Mouse (Mus musculus) hindbrain, embryonic 15.5 days (tissue): ENCODE data around the gene Krt13. TPM values are rescaled to one million over a fixed set of nuclear protein-coding genes. Genes with fewer than 3 reads are reported as not detected.

Source experiments
- ATAC-seq: fragments of 200-750 bp; cut with Nextera tagmentation; 2 replicates; pipeline ENCODE4 v1.8.0; 2017; ENCODE audit warnings: low read depth, moderate number of reproducible peaks, moderate TSS enrichment; ENCODE audit not compliant: low FRiP score
- H3K27ac ChIP-seq: fragments of 300-500 bp; sonication (generic); replicated peaks from 2 replicates; pipeline ENCODE4 v1.5.1; 2015; ENCODE audit warnings: mild to moderate bottlenecking, inconsistent platforms
- H3K27me3 ChIP-seq: fragments of 300-500 bp; sonication (generic); 2 replicates; pipeline ENCODE4 v1.6.1; 2015; ENCODE audit warnings: control low read depth, inconsistent platforms
- H3K36me3 ChIP-seq: fragments of 300-500 bp; sonication (generic); 2 replicates; pipeline ENCODE4 v1.6.1; 2015; ENCODE audit warnings: control low read depth, inconsistent platforms
- H3K4me1 ChIP-seq: fragments of 300-500 bp; sonication (generic); replicated peaks from 2 replicates; pipeline ENCODE4 v1.6.1; 2015; ENCODE audit warnings: control low read depth, inconsistent platforms
- H3K4me2 ChIP-seq: fragments of 300-500 bp; sonication (generic); 2 replicates; pipeline ENCODE4 v1.6.1; 2015; ENCODE audit warnings: moderate library complexity, mild to moderate bottlenecking, inconsistent platforms
- H3K4me3 ChIP-seq: fragments of 300-500 bp; sonication (generic); 2 replicates; pipeline ENCODE4 v1.5.1; 2015; ENCODE audit warnings: mild to moderate bottlenecking, inconsistent platforms
- H3K9ac ChIP-seq: fragments of 300-500 bp; sonication (generic); 2 replicates; pipeline ENCODE4 v1.6.1; 2015; ENCODE audit warnings: inconsistent platforms
- H3K9me3 ChIP-seq: fragments of 300-500 bp; sonication (generic); 2 replicates; pipeline ENCODE4 v1.6.1; 2016; ENCODE audit warnings: control low read depth, inconsistent platforms
- WGBS: fragments of 180-500 bp; shearing (Covaris S2); methylation state at CpG from one replicate; pipeline ENCODE4 v1.1.7; 2015; 5-methylcytosine and 5-hydroxymethylcytosine counted together
- polyA plus RNA-seq: library from polyadenylated mRNA; unstranded; fragments of >200 nt; fragmentation: Nextera tagmentation; extraction: Ambion mirVana; gene quantifications from 2 replicates; pipeline ENCODE4 v1.2.1, GENCODE M21; 2015

The Krt13 gene
- polyA plus RNA-seq, 1 experiment from 2014 or later: 0.09 TPM

- peak overlapping the region; percentile 26 for H3K4me3 ChIP-seq
- H3K4me2 ChIP-seq: peak overlapping the region; percentile 56
- H3K9ac ChIP-seq: no peak overlapping the region
- H3K36me3 ChIP-seq: no peaks in the 10 kb centered on the region
- peaks cover 13% of the 10 kb centered on the region for H3K4me1 ChIP-seq
- no peak overlapping the region for H3K27ac ChIP-seq
- no peaks in the 10 kb centered on the region for H3K9me3 ChIP-seq
- ATAC-seq: no peak
- WGBS: 1% methylated on average over 20 of the region's 20 CpGs
- H3K27me3 ChIP-seq: peaks cover 32% of the 10 kb centered on the region
These were observed 23.7 kb upstream of the Krt13 start for GRCm38 (mm10) chr11:100145104-100145503.

- Histone ChIP-seq H3K36me3 (no peaks in the 10 kb centered on the region), H3K9ac (no peak overlapping the region), H3K9me3 (no peaks in the 10 kb centered on the region), H3K4me1 (peaks cover 17% of the 10 kb centered on the region), H3K27me3 (peaks cover 22% of the 10 kb centered on the region), H3K4me2 (no peak overlapping the region), H3K27ac (no peak overlapping the region), H3K4me3 (no peak overlapping the region)
- WGBS: 85% methylated on average over 21 of the region's 21 CpGs
- ATAC-seq: no peak
These were observed 19.6 kb upstream of the Krt13 start for GRCm38 (mm10) chr11:100140966-100141365.

DNA sequence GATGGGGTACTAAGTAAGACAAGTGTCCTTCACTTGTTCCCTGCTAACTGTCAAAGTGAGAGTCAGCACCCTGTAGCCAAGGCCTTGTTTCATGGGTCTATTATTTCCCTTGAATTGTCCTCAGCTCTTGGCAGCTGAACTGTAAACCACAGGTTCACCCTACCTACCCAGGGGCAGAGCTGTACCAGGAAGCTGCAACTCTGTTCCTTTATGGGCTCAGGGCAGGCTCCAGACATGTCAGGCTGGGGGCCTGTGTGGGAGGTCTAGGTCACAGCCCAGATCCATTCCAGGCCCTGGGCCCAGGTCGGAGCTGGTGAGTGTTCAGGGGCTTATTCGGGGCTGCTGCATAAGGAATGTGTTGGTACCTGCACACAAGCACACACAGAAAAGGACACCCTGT, 18.0 kb upstream of the Krt13 start:
- Histone ChIP-seq H3K27ac (no peak overlapping the region), H3K4me3 (no peak overlapping the region), H3K4me2 (no peak overlapping the region), H3K9ac (no peak overlapping the region), H3K36me3 (no peaks in the 10 kb centered on the region), H3K27me3 (peaks cover 7% of the 10 kb centered on the region), H3K9me3 (no peaks in the 10 kb centered on the region), H3K4me1 (peaks cover 6% of the 10 kb centered on the region; the same call in 1 of the 2 replicates)
- 83% methylated on average over 2 of the region's 2 CpGs for WGBS
- ATAC-seq: no peak

GRCm38 (mm10) chr11:100138809-100139208, 17.4 kb upstream of the Krt13 start:
- H3K27ac ChIP-seq: no peak overlapping the region
- peaks cover 6% of the 10 kb centered on the region; the same call in 1 of the 2 replicates for H3K4me1 ChIP-seq
- H3K4me2 ChIP-seq: no peak overlapping the region
- H3K9ac ChIP-seq: no peak overlapping the region
- H3K27me3 ChIP-seq: peaks cover 1% of the 10 kb centered on the region; the same call in 1 of the 2 replicates
- no peaks in the 10 kb centered on the region for H3K9me3 ChIP-seq
- WGBS: 71% methylated on average over 7 of the region's 7 CpGs
- H3K36me3 ChIP-seq: no peaks in the 10 kb centered on the region
- H3K4me3 ChIP-seq: no peak overlapping the region
- no peak for ATAC-seq

GRCm38 (mm10) chr11:100137693-100138092, 16.3 kb upstream of the Krt13 start:
- H3K36me3 ChIP-seq: no peaks in the 10 kb centered on the region
- no peak for ATAC-seq
- H3K27me3 ChIP-seq: no peaks in the 10 kb centered on the region
- no peak overlapping the region for H3K9ac ChIP-seq
- no peak overlapping the region for H3K27ac ChIP-seq
- no peak overlapping the region for H3K4me2 ChIP-seq
- H3K4me3 ChIP-seq: no peak overlapping the region
- H3K9me3 ChIP-seq: no peaks in the 10 kb centered on the region
- WGBS: 24% methylated on average over 5 of the region's 5 CpGs
- H3K4me1 ChIP-seq: peaks cover 6% of the 10 kb centered on the region; the same call in 1 of the 2 replicates

GRCm38 (mm10) chr11:100136559-100136958, 15.2 kb upstream of the Krt13 start:
- Histone ChIP-seq H3K4me3 (no peak overlapping the region), H3K36me3 (no peaks in the 10 kb centered on the region), H3K4me1 (peaks cover 6% of the 10 kb centered on the region; the same call in 1 of the 2 replicates), H3K9me3 (no peaks in the 10 kb centered on the region), H3K27me3 (no peaks in the 10 kb centered on the region), H3K27ac (no peak overlapping the region), H3K4me2 (no peak overlapping the region), H3K9ac (no peak overlapping the region)
- 30% methylated on average over 5 of the region's 5 CpGs for WGBS
- no peak for ATAC-seq

- peaks cover 6% of the 10 kb centered on the region; the same call in 1 of the 2 replicates for H3K4me1 ChIP-seq
- ATAC-seq: no peak
- H3K27ac ChIP-seq: no peak within 1 kb of the TSS
- no peak within 1 kb of the TSS for H3K4me2 ChIP-seq
- H3K9me3 ChIP-seq: no peaks in the 10 kb centered on the region
- WGBS: 66% methylated on average over 7 of the region's 7 CpGs
- no peak within 1 kb of the TSS for H3K9ac ChIP-seq
- H3K4me3 ChIP-seq: no peak within 1 kb of the TSS
- H3K27me3 ChIP-seq: no peaks in the 10 kb centered on the region
- H3K36me3 ChIP-seq: no peaks in the 10 kb centered on the region
These were observed 14.4 kb upstream of the Krt13 start, which contains the start of gene Krt15 for GRCm38 (mm10) chr11:100135731-100136130. Gene Krt15 (minus strand): TSS chr11:100135928.

DNA sequence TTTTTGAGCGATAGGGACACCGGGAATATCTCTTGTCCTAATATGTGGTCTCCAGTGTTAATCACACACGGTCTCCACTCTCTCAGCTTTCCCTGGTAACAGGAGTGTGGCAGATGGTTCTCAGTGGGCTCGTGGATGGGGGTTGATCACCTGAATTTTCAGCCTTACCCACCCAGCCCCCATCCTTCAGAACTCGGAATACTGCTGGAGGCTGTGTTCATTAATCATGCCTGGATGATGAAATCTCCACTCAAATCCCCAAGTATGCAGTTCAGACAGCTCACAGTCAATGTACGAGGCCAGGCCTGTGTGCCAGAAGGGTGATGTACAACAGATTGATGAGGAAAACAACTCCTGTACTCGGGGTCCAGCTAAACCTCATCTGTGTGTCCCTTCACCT, 3.5 kb upstream of the Krt13 start:
- 72% methylated on average over 7 of the region's 7 CpGs for WGBS
- ATAC-seq: no peak
- no peaks in the 10 kb centered on the region for H3K4me1 ChIP-seq

DNA sequence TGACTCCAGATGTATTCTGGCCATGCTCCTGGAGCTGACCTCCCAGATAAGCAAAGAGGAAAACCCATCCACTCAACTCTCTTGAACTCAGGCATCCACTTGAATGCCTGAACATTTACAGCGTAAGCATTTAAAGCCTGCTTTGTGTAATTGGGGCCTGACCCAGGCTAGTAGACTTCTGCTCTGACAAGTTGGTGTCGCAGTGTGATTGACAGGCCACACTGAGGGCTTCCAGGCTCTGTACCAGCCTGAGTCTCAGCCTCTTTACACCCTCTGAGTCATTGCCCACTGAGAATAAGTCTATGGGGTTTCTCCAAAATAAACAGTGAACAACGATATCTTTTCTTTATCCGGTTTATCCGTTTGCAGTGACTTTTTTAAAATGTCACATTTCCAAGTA, 1.0 kb downstream of the Krt13 start:
- Histone ChIP-seq H3K9ac (no peak overlapping the region), H3K27ac (no peak overlapping the region), H3K4me3 (no peak overlapping the region), H3K36me3 (no peaks in the 10 kb centered on the region), H3K9me3 (no peaks in the 10 kb centered on the region), H3K4me1 (no peaks in the 10 kb centered on the region), H3K4me2 (no peak overlapping the region), H3K27me3 (no peaks in the 10 kb centered on the region)
- no peak for ATAC-seq
- 89% methylated on average over 5 of the region's 5 CpGs for WGBS

More for the DNA sequence above, 3.5 kb upstream of the Krt13 start:
- Histone ChIP-seq H3K36me3 (no peaks in the 10 kb centered on the region), H3K27ac (no peak overlapping the region), H3K9ac (no peak overlapping the region), H3K27me3 (no peaks in the 10 kb centered on the region), H3K4me3 (no peak overlapping the region), H3K9me3 (no peaks in the 10 kb centered on the region), H3K4me2 (no peak overlapping the region)

- H3K4me1 ChIP-seq: no peaks in the 10 kb centered on the region
- H3K27me3 ChIP-seq: no peaks in the 10 kb centered on the region
- WGBS: 63% methylated on average over 2 of the region's 2 CpGs
- H3K9me3 ChIP-seq: no peaks in the 10 kb centered on the region
- no peak overlapping the region for H3K4me2 ChIP-seq
- no peak for ATAC-seq
- no peak overlapping the region for H3K4me3 ChIP-seq
- no peak overlapping the region for H3K9ac ChIP-seq
- H3K36me3 ChIP-seq: no peaks in the 10 kb centered on the region
- H3K27ac ChIP-seq: no peak overlapping the region
These were observed 7.7 kb downstream of the Krt13 start for GRCm38 (mm10) chr11:100113742-100114029.

DNA sequence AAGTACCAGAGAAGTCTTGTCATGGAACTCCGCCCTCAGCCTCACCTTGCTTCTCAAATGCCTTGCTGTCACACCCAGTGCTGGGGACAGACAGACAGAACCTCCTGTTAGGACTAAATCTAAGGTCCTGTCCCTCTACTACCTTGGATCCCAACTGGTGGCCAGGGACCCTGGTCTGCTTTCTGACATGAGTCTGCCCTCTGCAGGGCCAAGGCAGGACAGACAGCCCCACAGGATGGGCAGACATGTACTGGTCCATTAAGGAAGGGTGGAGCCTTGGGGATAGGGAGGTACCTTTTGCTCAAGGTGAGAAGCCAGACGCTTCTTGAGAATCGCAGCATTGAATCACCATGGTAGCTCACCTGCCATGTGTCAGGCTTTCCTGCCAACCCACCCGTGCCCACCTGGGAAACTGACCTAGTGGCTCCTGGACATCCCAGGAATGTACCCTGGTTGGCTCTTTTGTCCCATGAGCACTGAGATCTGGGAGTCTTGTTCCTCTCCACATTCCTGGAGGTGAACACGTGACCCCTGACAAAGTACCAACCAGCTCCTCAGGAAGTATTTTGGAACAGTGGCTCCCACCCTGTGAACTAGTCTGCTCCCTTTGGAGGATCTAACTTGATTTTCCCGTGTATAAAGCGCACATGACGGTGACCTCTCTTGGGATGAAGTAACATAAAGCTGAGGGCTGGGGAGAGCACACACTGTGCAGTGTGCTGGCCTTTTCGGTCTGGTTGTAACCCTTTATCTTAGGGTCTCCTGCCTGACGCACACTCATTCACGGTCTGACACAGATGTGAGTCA, 8.2 kb downstream of the Krt13 start:
- ATAC-seq: no peak
- Histone ChIP-seq H3K36me3 (no peaks in the 10 kb centered on the region), H3K9ac (no peak overlapping the region), H3K9me3 (no peaks in the 10 kb centered on the region), H3K4me3 (no peak overlapping the region), H3K27me3 (no peaks in the 10 kb centered on the region), H3K27ac (no peak overlapping the region), H3K4me2 (no peak overlapping the region), H3K4me1 (no peaks in the 10 kb centered on the region)
- 85% methylated on average over 11 of the region's 11 CpGs for WGBS

GRCm38 (mm10) chr11:100105576-100106122, 15.7 kb downstream of the Krt13 start, which contains the start of gene Krt36:
Gene Krt36 (minus strand): TSS chr11:100105626.
- Histone ChIP-seq H3K9me3 (no peaks in the 10 kb centered on the region), H3K36me3 (no peaks in the 10 kb centered on the region), H3K4me2 (no peak within 1 kb of the TSS), H3K4me1 (no peaks in the 10 kb centered on the region), H3K27ac (no peak within 1 kb of the TSS), H3K9ac (no peak within 1 kb of the TSS), H3K4me3 (no peak within 1 kb of the TSS), H3K27me3 (no peaks in the 10 kb centered on the region)
- ATAC-seq: no peak
- WGBS: 93% methylated on average over 6 of the region's 6 CpGs
